Mouse (Mus musculus) ES-Bruce4 (cell line): Measurements from ENCODE around the gene Scfd2. TPM values are rescaled to one million over a fixed set of nuclear protein-coding genes. Genes with fewer than 3 reads are reported as not detected.

ENCODE experiments used
- H3K27ac ChIP-seq: 2 replicates; pipeline ENCODE4 v1.5.1; 2012; ENCODE audit warnings: low read length, inconsistent platforms; ENCODE audit not compliant: insufficient read depth
- H3K27me3 ChIP-seq: 2 replicates; pipeline ENCODE4 v1.6.1; 2012; ENCODE audit warnings: mild to moderate bottlenecking, low read length, inconsistent platforms; ENCODE audit not compliant: control insufficient read depth, poor library complexity, insufficient read depth, severe bottlenecking
- H3K36me3 ChIP-seq: 2 replicates; pipeline ENCODE4 v1.6.1; 2012; ENCODE audit warnings: inconsistent platforms, mild to moderate bottlenecking, low read length, moderate library complexity; ENCODE audit not compliant: control insufficient read depth, poor library complexity, insufficient read depth, severe bottlenecking
- H3K4me1 ChIP-seq: one replicate; pipeline ENCODE4 v1.8.1; 2011; ENCODE audit warnings: low read length; ENCODE audit not compliant: control insufficient read depth, insufficient read depth
- H3K4me3 ChIP-seq: 2 replicates; pipeline ENCODE4 v1.5.1; 2011; ENCODE audit warnings: low read depth, mild to moderate bottlenecking, low read length
- H3K9ac ChIP-seq: 2 replicates; pipeline ENCODE4 v1.6.1; 2012; ENCODE audit warnings: low read depth, mild to moderate bottlenecking, inconsistent platforms; ENCODE audit not compliant: poor library complexity, severe bottlenecking
- H3K9me3 ChIP-seq: replicated peaks from 2 replicates; pipeline ENCODE4 v1.6.1; 2012; ENCODE audit warnings: mild to moderate bottlenecking, low read length, inconsistent platforms; ENCODE audit not compliant: control insufficient read depth, poor library complexity, insufficient read depth, severe bottlenecking
- CTCF ChIP-seq: IDR thresholded peaks from one replicate; pipeline ENCODE4 v1.8.1; 2011; ENCODE audit warnings: low read depth, low read length
- EP300 ChIP-seq: IDR thresholded peaks from 2 replicates; pipeline ENCODE4 v1.6.1; 2011; ENCODE audit warnings: low read depth, low read length; ENCODE audit not compliant: insufficient read depth
- POLR2A ChIP-seq: IDR thresholded peaks from one replicate; pipeline ENCODE4 v1.8.1; 2011; ENCODE audit warnings: low read length; ENCODE audit not compliant: insufficient read depth
- polyA plus RNA-seq: library from polyadenylated mRNA; stranded (reverse); fragments of >200 nt; gene quantifications from 2 replicates; pipeline ENCODE4 v1.2.4, GENCODE M21; 2011; ENCODE audit warnings: low read depth; ENCODE audit not compliant: missing spikeins, insufficient read depth, insufficient read length

Gene Scfd2
- polyA plus RNA-seq, 1 experiment, result 5.8 TPM

DNA sequence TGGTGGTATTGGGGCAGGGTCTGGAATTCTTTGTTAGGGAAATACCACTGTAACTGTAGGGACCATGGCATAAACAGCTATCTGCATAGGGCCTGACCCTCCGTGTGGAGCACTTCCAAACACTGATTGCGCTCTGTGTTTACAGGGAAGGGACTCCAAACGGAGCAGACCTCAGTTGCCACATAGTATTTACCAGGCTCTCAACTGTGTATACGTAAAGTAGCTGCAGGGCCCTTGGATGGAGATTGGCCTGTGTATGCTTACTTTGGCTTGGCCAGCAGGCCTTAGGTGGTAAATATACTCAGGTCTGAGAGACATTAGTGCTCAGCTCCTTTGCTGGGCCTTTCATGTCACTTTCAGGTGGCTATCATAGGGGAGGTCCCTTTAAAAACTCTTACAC, 329.0 kb downstream of the Scfd2 start:
- Histone ChIP-seq H3K9me3 (no peaks in the 10 kb centered on the region), H3K4me1 (no peaks in the 10 kb centered on the region), H3K4me3 (no peak overlapping the region), H3K27ac (no peak overlapping the region), H3K27me3 (no peaks in the 10 kb centered on the region), H3K36me3 (peaks cover 11% of the 10 kb centered on the region), H3K9ac (no peak overlapping the region)
- no peak for TF ChIP-seq CTCF
- no peak for TF ChIP-seq EP300
- TF ChIP-seq POLR2A, result no peak

DNA sequence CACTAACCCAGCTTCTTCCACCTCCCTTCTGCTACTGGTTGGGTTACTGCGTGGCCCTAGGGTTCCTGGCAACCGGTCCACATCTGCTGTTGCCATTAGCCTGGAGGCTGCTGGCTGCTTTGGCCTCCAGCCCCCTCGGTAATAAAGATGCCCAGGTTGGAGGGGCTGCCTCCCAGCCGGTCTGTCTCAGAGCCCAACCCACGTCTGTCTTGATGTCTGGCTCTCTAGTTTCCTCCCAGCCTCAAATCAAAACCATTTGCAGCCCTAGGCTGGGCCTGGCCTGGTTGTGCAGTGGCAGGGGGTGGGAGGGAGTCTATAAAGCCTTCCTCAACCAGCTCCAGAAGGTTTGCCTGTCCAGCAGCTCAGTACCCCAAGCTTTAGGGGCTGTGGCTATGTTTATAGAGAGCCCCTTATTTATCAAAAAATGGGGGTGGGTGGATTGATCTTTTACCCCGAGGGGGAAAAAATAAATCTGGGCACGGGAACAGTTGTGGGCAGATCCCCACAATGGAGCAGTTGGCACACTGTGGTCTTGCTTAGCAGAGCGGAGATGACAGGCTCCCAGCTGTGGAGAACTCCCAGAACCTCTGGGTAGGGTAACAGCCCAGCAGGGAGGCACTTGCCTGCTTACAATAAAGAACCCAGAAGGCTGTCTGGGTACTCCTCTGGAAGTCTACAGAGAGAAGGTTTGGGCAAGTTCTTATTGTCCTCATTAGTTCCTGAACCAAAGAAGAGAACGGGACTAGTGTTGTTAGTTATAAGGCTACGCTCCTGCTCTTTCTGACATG, 329.8 kb downstream of the Scfd2 start:
- no peak for TF ChIP-seq CTCF
- no peak overlapping the region for H3K27ac ChIP-seq
- H3K4me3 ChIP-seq, result no peak overlapping the region
- no peak overlapping the region for H3K9ac ChIP-seq
- H3K4me1 ChIP-seq, result no peaks in the 10 kb centered on the region
- no peaks in the 10 kb centered on the region for H3K9me3 ChIP-seq
- peaks cover 16% of the 10 kb centered on the region for H3K36me3 ChIP-seq
- no peaks in the 10 kb centered on the region for H3K27me3 ChIP-seq

DNA sequence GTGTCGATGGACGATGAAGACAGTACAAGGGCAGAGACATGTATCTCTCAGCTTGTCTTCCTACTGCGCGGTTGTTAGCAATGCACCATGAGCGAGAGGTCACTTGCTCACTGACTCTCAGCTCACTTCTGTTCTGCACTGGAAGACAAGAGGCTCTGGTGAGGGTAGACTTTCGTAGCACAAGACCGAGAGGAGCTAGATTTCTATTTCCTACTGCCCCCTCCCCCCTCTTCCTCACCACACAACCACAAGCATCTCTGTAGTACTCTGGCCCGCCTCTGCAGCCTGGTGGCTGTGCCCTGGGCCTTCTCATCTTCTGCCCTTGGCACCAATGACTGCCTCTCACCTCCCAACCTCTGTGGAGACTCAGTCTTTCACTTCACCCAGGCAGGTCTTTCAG, 331.1 kb downstream of the Scfd2 start:
- H3K36me3 ChIP-seq, result peaks cover 16% of the 10 kb centered on the region
- H3K27me3 ChIP-seq, result no peaks in the 10 kb centered on the region
- no peaks in the 10 kb centered on the region for H3K9me3 ChIP-seq
- TF ChIP-seq POLR2A, result no peak
- no peak overlapping the region for H3K4me3 ChIP-seq
- H3K27ac ChIP-seq, result no peak overlapping the region
- no peak overlapping the region for H3K9ac ChIP-seq
- no peaks in the 10 kb centered on the region for H3K4me1 ChIP-seq

DNA sequence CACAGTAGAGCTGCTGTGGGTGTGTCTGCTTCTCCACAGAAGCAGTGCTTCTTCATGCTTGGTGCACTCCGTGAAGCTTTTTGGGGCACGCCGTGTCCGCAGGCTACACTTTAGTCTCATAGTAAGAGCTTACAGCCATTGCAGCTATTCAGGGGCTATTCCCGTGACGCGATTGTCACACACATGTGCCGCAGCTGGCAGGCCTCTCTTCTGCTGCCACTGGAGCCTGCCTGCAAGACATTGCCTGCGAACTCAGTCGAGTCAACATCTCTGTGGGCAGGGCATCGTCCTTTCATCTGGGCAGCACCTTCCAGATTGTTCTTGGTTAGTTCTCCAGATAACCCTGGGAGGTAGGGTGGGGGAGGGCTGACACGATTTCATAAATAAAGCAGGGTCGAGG, 331.8 kb downstream of the Scfd2 start:
- Histone ChIP-seq H3K36me3 (peaks cover 16% of the 10 kb centered on the region), H3K4me1 (no peaks in the 10 kb centered on the region), H3K27ac (no peak overlapping the region), H3K4me3 (no peak overlapping the region), H3K27me3 (no peaks in the 10 kb centered on the region), H3K9me3 (no peaks in the 10 kb centered on the region), H3K9ac (no peak overlapping the region)
- TF ChIP-seq EP300 (no peak), POLR2A (no peak), CTCF (no peak)

DNA sequence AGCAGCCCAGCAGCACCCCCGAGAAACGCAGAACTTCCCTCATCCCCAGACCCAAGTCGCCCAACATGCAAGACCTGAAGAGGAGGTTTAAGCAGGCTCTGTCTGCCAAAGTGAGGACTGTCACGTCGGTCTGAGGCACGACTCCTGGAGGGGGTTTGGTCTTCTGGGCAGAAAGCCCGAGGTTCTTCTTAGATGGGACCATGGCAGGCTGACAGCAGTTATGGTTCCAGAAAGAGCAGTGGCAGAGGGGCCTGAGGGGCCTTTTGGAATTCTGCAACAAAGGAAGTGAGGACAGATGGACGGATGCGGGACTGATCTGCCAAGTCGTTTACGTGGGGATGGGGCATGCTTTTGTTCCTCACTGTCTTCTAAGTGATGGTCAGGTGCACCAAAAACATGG, 333.1 kb downstream of the Scfd2 start:
- Histone ChIP-seq H3K36me3 (peaks cover 16% of the 10 kb centered on the region), H3K4me1 (no peaks in the 10 kb centered on the region), H3K27ac (no peak overlapping the region), H3K4me3 (no peak overlapping the region), H3K9me3 (no peaks in the 10 kb centered on the region), H3K27me3 (no peaks in the 10 kb centered on the region), H3K9ac (no peak overlapping the region)
- TF ChIP-seq EP300 (no peak), POLR2A (no peak), CTCF (no peak)

DNA sequence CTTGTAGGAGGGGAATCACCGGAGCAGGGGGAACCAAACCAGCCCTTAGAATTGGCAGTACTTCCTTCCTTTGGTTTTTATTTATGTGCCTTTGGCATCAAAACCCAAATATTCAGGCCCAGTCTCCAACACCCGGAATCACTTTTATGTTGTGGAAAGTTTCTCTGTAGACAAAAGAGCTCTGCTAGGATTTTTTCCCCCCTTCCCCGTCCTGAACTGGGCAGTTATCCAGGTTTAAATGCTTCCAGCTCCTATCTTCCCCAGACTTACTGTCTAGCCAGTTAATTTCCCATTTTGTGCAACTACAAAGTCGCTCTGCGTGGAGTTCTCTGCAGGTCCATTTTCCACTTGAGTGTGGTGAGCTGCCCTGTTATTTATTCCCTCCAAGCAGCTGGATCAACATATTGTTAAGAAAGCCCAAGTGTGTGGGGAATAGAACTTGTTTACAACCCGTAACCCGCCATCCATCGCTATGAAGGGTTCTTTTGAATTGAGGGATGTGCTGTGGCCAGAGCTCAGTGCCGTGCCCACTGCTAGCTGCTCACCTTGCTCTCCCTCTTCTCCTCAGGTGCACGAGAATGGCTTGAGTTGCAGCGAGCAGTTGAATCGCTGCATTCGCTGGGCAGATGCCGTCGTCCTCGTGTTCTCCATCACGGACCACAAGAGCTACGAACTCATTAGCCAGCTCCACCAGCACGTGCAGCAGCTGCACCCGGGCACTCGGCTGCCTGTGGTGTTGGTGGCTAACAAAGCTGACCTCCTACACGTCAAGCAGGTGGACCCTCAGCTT, 333.8 kb downstream of the Scfd2 start:
- no peak for TF ChIP-seq POLR2A
- TF ChIP-seq CTCF, result no peak
- no peak for TF ChIP-seq EP300
- Histone ChIP-seq H3K9ac (no peak overlapping the region), H3K9me3 (no peaks in the 10 kb centered on the region), H3K27ac (no peak overlapping the region), H3K27me3 (no peaks in the 10 kb centered on the region), H3K36me3 (peaks cover 16% of the 10 kb centered on the region), H3K4me1 (no peaks in the 10 kb centered on the region), H3K4me3 (no peak overlapping the region)
